Mouse (Mus musculus): ENCODE results near the gene Lipo2.
"Not testable (repeated sequence)": the region's sequence is repeated elsewhere in the genome, so short reads cannot be mapped to it uniquely, and the experiment has no call there.

The Lipo2 gene

DNA sequence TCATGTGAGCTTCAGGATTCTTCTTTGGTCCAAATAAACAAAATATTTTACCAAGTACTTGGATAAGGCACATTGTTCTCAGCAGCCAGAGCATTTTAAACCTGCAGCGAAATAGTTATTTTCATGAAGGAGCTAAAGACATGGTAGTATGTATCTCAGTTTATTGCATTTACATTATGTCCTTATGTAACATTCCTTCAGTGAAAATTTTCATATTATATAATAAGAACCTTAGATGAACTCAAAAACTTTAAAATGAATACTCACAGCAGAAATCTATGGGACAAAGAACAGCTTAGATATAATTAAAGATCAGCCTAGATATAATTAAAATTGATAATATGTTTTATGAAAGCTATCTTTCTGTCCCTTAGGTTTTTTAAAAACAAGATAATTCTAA lies at the start of gene Lipo2:
Gene Lipo2, minus strand, starts transcription at position 101 of the 400 bp plus-strand sequence.
- DNase-seq: not testable (repeated sequence)

DNA sequence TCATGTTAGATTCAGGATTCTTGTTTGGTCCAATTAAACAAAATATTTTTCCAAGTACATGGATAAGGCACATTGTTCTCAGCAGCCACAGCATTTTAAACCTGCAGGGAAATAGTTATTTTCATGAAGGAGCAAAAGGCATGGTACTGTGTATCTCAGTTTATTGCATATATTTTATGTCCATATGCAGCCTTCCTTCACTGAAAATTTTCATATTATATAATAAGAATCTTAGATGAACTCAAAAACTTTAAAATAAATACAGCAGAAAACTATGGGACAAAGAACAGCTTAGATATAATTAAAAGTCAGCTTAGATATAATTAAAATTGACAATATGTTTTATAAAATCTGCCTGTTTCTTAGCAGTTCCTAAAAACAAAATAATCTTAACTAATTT lies 36.2 kb upstream of the Lipo2 start, which contains the start of gene Lipo1:
Gene Lipo1, minus strand, starts transcription at position 101 of the 400 bp plus-strand sequence.
- DNase-seq: not testable (repeated sequence)

DNA sequence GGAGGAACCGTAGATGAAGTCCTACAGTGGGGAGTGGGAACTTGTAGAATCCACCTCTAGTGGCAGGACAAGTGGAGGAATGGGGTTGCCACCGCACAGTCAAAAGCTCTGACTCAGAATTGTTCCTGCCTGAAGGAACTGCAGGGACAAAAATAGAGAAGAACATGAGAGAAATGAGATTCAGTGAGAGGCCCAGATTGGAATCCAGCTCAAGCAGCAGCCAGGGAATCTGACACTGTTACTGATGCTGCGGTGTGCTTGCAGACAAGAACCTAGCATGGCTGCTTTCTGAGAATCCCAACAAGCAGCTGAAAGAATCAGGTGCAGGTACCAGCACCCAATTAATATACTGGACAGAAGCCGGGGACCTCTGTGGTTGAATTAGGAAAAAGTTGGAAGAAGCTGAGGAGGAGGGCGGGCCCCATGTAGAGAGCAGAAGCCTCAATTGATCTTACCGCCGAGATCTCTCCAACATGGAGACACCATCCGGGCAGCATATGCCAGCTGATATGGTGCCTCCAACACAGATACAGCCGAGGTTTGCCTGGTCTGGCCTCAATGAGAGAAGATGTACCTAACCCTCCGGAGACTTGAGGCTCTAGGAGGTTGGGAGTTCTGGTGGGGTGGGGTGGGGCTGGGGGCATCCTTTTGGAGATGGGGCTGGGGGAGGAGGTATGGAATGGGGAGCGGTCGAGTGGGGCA lies 35.6 kb upstream of the Lipo2 start:
- no peak for DNase-seq

DNA sequence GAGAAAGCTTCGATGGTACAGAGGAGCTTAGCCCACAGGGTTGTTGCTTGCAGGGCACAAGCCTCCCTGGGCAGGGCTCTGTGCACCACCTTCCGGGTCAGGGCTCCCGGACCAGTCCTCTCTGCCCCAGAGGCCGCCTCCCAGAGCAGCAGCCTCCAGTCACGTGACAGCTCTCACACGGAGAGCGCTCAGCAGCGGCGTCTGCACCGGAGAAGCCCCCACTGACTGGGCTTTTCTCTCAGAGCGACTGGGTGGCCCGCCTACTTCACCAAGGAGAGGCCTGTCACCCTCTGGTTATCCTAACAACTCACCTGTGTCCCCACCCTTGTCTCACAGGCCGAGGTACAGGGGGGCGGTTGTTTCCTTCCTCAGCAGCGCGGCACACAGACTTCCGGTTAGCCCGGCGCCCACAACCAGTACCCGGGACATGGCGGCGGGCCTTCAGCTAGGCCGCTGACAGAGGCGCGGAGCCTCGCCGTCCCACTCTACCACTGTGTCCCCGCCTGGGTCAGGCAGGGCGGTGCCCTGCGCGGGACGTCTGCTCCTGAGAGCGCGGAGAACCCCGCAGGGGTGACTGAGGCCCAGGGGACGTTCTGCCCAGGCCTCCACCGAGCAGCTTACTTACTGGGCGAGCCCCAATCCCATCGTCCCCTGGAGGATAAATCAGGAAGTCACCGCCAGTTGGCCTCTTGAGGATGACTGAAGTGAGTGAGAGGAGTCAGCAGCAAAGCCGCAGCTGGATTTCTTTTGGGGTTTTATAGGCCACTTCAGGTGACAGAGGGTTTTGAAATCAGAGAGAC lies 10.3 kb upstream of the Lipo2 start, which contains the start of gene Lipo3:
Gene Lipo3, minus strand, starts transcription at position 665 of the 800 bp plus-strand sequence.
- DNase-seq: peak; percentile 39 to 67

Data from kidney, postnatal 4 days (tissue).